Mouse (Mus musculus): Measurements from ENCODE around the gene Tmcc2. TPM values are rescaled to one million over a fixed set of nuclear protein-coding genes. Genes with fewer than 3 reads are reported as not detected.
A peak's percentile ranks its signal among the peaks of the same experiment; 100 is the strongest.

Gene Tmcc2
- polyA plus RNA-seq (2012; ENCODE audit: insufficient read depth, insufficient read length, missing spikeins): 9.3 and 11.2 TPM in 2 replicates

GRCm38 (mm10) chr1:132390691-132391579 lies at the start of gene Tmcc2:
Gene Tmcc2, minus strand, starts transcription at chr1:132391281.
- H3K4me1 ChIP-seq (ENCODE audit: control insufficient read depth, insufficient read depth, low read length): peaks cover 7% of the 10 kb centered on the region
- H3K4me3 ChIP-seq (ENCODE audit: insufficient read depth, low read length): peak within 1 kb of the TSS; percentile 71
- H3K27ac ChIP-seq (ENCODE audit: insufficient read depth, low read depth, low read length): no peak within 1 kb of the TSS
- TF ChIP-seq POLR2A (IDR thresholded peaks at IDR 0.05; ENCODE audit: borderline replicate concordance, low read depth, low read length) (no peak), CTCF (IDR thresholded peaks at IDR 0.05; ENCODE audit: low read depth, low read length) (no peak)

DNA sequence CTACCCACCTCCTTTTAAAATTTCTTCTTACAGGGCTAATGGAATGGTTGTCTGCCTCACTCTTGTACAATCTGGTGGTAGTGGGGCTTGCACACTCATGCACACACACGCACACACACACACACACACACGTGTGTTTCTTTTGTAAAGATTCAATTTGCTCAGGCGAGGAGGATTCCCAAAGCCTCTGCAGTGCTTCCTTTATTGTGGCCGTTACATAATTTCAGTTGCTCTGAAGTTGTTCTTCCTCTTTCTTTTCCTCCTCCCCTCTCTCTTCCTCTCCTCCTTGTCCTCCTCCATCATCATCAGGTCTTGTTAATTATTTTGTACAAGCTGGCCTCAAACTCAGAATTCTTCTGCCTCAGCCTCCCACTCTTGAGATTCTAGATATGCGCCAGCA lies 46.3 kb upstream of the Tmcc2 start:
- Histone ChIP-seq H3K4me1 (ENCODE audit: control insufficient read depth, insufficient read depth, low read length) (peaks cover 25% of the 10 kb centered on the region), H3K4me3 (ENCODE audit: insufficient read depth, low read length) (peak overlapping the region; percentile 34), H3K27ac (ENCODE audit: insufficient read depth, low read depth, low read length) (peak overlapping the region; percentile 45)
- TF ChIP-seq CTCF (IDR thresholded peaks at IDR 0.05; ENCODE audit: low read depth, low read length) (no peak), POLR2A (IDR thresholded peaks at IDR 0.05; ENCODE audit: borderline replicate concordance, low read depth, low read length) (no peak)

GRCm38 (mm10) chr1:132436960-132437359 lies 45.9 kb upstream of the Tmcc2 start:
- Histone ChIP-seq H3K4me3 (ENCODE audit: insufficient read depth, low read length) (peak overlapping the region; percentile 34; the same call in 1 of the 2 replicates), H3K4me1 (ENCODE audit: control insufficient read depth, insufficient read depth, low read length) (peaks cover 25% of the 10 kb centered on the region), H3K27ac (ENCODE audit: insufficient read depth, low read depth, low read length) (peak overlapping the region; percentile 45)
- no peak for TF ChIP-seq CTCF (IDR thresholded peaks at IDR 0.05; ENCODE audit: low read depth, low read length)
- TF ChIP-seq POLR2A (IDR thresholded peaks at IDR 0.05; ENCODE audit: borderline replicate concordance, low read depth, low read length): no peak

DNA sequence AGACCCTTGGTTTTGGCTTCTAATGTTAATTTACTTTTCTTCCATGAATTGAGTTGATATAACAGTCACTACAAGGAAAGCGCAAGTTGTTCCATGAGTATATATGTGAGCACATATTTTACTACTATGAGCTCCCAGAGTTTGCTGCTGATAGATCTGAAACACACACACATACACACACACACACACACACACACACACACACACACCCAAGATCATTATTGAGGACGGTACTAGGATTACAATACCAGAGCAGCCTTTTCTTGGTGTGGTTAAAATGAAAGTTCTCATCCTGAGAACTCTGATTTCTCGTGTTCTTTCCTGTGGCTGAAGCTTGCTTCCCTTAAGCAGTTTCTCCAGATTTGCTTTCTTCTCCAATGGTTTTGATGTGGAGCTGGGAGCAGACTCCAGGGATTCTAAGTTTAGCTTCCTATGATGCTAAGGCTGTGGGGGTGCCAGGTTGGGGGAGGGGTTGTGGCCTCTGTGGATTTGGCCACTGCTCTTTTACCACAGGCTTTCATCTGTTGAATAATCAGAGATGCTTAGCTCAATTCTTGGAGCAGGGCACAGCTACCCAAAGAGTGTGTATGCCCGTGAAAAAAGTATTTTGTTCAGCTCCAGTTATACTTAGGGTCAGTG lies 45.4 kb upstream of the Tmcc2 start:
- H3K27ac ChIP-seq (ENCODE audit: insufficient read depth, low read depth, low read length): 0 out of 2 replicates have a peak overlapping the region, but pooled peaks have one; percentile 6
- H3K4me3 ChIP-seq (ENCODE audit: insufficient read depth, low read length): no peak overlapping the region
- peaks cover 25% of the 10 kb centered on the region for H3K4me1 ChIP-seq (ENCODE audit: control insufficient read depth, insufficient read depth, low read length)
- no peak for TF ChIP-seq POLR2A (IDR thresholded peaks at IDR 0.05; ENCODE audit: borderline replicate concordance, low read depth, low read length)

- no peak overlapping the region for H3K4me3 ChIP-seq (ENCODE audit: insufficient read depth, low read length)
- peaks cover 26% of the 10 kb centered on the region for H3K4me1 ChIP-seq (ENCODE audit: control insufficient read depth, insufficient read depth, low read length)
- H3K27ac ChIP-seq (ENCODE audit: insufficient read depth, low read depth, low read length): no peak overlapping the region
- TF ChIP-seq POLR2A (IDR thresholded peaks at IDR 0.05; ENCODE audit: borderline replicate concordance, low read depth, low read length) (no peak), CTCF (IDR thresholded peaks at IDR 0.05; ENCODE audit: low read depth, low read length) (no peak)
These were observed 43.0 kb upstream of the Tmcc2 start for GRCm38 (mm10) chr1:132434032-132434431.

DNA sequence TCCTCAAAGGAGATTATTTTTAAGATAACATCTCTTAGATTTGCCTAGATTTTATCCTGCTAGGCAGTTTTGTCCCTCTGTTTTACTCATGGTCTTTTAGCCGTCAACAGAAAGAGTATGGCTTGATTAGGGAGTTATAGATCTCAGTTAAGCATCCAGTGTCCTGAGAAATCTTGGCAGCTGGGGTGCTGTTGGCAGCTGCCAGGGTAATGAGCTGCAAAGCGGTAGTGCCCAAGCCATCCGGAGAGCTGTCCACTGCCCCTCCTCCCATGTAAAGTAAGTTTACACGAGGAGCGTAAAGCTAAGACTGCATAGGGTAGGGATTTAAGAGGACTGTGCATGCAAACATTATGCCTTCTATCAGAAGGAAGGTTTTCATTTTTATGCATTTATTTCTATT lies 42.3 kb upstream of the Tmcc2 start:
- Histone ChIP-seq H3K27ac (ENCODE audit: insufficient read depth, low read depth, low read length) (no peak overlapping the region), H3K4me1 (ENCODE audit: control insufficient read depth, insufficient read depth, low read length) (peaks cover 26% of the 10 kb centered on the region), H3K4me3 (ENCODE audit: insufficient read depth, low read length) (no peak overlapping the region)
- no peak for TF ChIP-seq POLR2A (IDR thresholded peaks at IDR 0.05; ENCODE audit: borderline replicate concordance, low read depth, low read length)
- TF ChIP-seq CTCF (IDR thresholded peaks at IDR 0.05; ENCODE audit: low read depth, low read length): no peak

- H3K4me1 ChIP-seq (ENCODE audit: control insufficient read depth, insufficient read depth, low read length): peaks cover 15% of the 10 kb centered on the region
- H3K27ac ChIP-seq (ENCODE audit: insufficient read depth, low read depth, low read length): no peak overlapping the region
- no peak overlapping the region for H3K4me3 ChIP-seq (ENCODE audit: insufficient read depth, low read length)
- TF ChIP-seq CTCF (IDR thresholded peaks at IDR 0.05; ENCODE audit: low read depth, low read length) (no peak), POLR2A (IDR thresholded peaks at IDR 0.05; ENCODE audit: borderline replicate concordance, low read depth, low read length) (no peak)
These were observed 40.6 kb upstream of the Tmcc2 start for GRCm38 (mm10) chr1:132431716-132432115.

DNA sequence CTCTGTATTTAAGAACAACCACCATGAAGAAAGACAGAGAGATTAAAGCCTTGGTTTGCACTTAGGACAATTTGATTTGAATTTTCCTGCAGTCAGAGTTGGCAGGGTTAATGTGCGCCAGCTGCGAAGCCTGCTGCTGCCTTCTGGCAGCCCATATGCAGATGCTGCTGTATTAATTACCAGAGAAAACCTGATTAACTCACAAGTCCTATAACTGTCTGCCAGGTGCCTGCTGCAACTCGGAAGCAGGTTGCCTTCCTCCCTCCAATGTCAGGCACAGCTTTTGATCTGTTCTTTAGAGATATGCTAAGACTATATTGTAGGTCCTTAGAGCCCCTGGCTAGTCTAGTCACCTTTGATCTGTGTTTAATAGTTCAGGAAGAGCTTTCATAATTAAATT lies 39.7 kb upstream of the Tmcc2 start:
- H3K27ac ChIP-seq (ENCODE audit: insufficient read depth, low read depth, low read length): no peak overlapping the region
- no peak overlapping the region for H3K4me3 ChIP-seq (ENCODE audit: insufficient read depth, low read length)
- H3K4me1 ChIP-seq (ENCODE audit: control insufficient read depth, insufficient read depth, low read length): peaks cover 6% of the 10 kb centered on the region
- TF ChIP-seq CTCF (IDR thresholded peaks at IDR 0.05; ENCODE audit: low read depth, low read length) (no peak), POLR2A (IDR thresholded peaks at IDR 0.05; ENCODE audit: borderline replicate concordance, low read depth, low read length) (no peak)

- H3K4me3 ChIP-seq (ENCODE audit: insufficient read depth, low read length): no peak overlapping the region
- TF ChIP-seq POLR2A (IDR thresholded peaks at IDR 0.05; ENCODE audit: borderline replicate concordance, low read depth, low read length): no peak
- no peak for TF ChIP-seq CTCF (IDR thresholded peaks at IDR 0.05; ENCODE audit: low read depth, low read length)
- no peak overlapping the region for H3K27ac ChIP-seq (ENCODE audit: insufficient read depth, low read depth, low read length)
- peaks cover 7% of the 10 kb centered on the region for H3K4me1 ChIP-seq (ENCODE audit: control insufficient read depth, insufficient read depth, low read length)
These were observed 34.5 kb upstream of the Tmcc2 start for GRCm38 (mm10) chr1:132425600-132425999.

All from bone marrow macrophage, adult 2 months (primary cell).